Mouse (Mus musculus): ENCODE data around the gene Efnb2.

GRCm38 (mm10) chr8:8704813-8705212, 43.8 kb upstream of the Efnb2 start:
- TF ChIP-seq POLR2A (IDR thresholded peaks at IDR 0.05; ENCODE audit: insufficient read depth, low read depth, low read length) (no peak), CTCF (IDR thresholded peaks at IDR 0.05) (no peak)

All from heart, adult 2 months (tissue).